Comparison of ENCODE assay signal across 36 mouse cellular contexts in genomic region chr3:49590234-49590633, GRCm38 (mm10).
"Had no signal": no experiment of that assay in that cellular context is flagged by ENCODE, and none has a peak within 500 bp of the region (broad histone marks: within the 10 kb centered on the region; RNA-seq: fewer than 3 reads in every experiment).

No protein-coding gene starts in this region.

- H3K9ac ChIP-seq: heart, embryonic 12.5 days; heart, embryonic 13.5 days; heart, embryonic 15.5 days; hindbrain, embryonic 12.5 days; hindbrain, embryonic 13.5 days; hindbrain, embryonic 14.5 days; hindbrain, embryonic 15.5 days; intestine, embryonic 15.5 days; kidney, embryonic 15.5 days had no signal

- H3K4me1 ChIP-seq: heart, embryonic 10.5 days; heart, embryonic 15.5 days; intestine, embryonic 15.5 days had no signal

- H3K27me3 ChIP-seq: heart, embryonic 12.5 days; heart, embryonic 13.5 days; heart, embryonic 15.5 days; hindbrain, embryonic 12.5 days; hindbrain, embryonic 13.5 days; hindbrain, embryonic 15.5 days; intestine, embryonic 15.5 days; kidney, embryonic 15.5 days had no signal

- H3K4me3 ChIP-seq: heart, adult 2 months; heart, embryonic 10.5 days; heart, embryonic 12.5 days; heart, embryonic 13.5 days; heart, embryonic 15.5 days; hindbrain, embryonic 10.5 days; hindbrain, embryonic 12.5 days; hindbrain, embryonic 13.5 days; hindbrain, embryonic 15.5 days; intestine, embryonic 15.5 days; kidney, embryonic 15.5 days; layer of hippocampus, adult 2 months had no signal

- H3K36me3 ChIP-seq: heart, embryonic 10.5 days; heart, embryonic 12.5 days; heart, embryonic 13.5 days; heart, embryonic 15.5 days; hindbrain, embryonic 10.5 days; hindbrain, embryonic 12.5 days; hindbrain, embryonic 13.5 days; hindbrain, embryonic 15.5 days; intestine, embryonic 15.5 days; kidney, embryonic 15.5 days had no signal

- H3K4me2 ChIP-seq: heart, embryonic 11.5 days; heart, embryonic 12.5 days; heart, embryonic 13.5 days; heart, embryonic 15.5 days; hindbrain, embryonic 12.5 days; hindbrain, embryonic 13.5 days; hindbrain, embryonic 14.5 days; hindbrain, embryonic 15.5 days; intestine, embryonic 15.5 days; kidney, embryonic 15.5 days had no signal

- DNase-seq: heart, adult 18-20 months; heart, adult 2 months; heart, postnatal 10 days; heart, postnatal 14 days; heart, postnatal 36 days; heart, postnatal 4 days; kidney, adult 11 months; kidney, adult 18-20 months; kidney, adult 2 months; kidney, adult 8-10 months; kidney, adult 9 months; kidney, postnatal 10 days; kidney, postnatal 14 days; kidney, postnatal 25 days; kidney, postnatal 36 days; kidney, postnatal 4 days; layer of hippocampus, adult 9-11 months had no signal

- H3K9me3 ChIP-seq: heart, embryonic 10.5 days; heart, embryonic 12.5 days; heart, embryonic 15.5 days; hindbrain, embryonic 10.5 days; hindbrain, embryonic 12.5 days; hindbrain, embryonic 13.5 days; hindbrain, embryonic 15.5 days; intestine, embryonic 15.5 days; kidney, embryonic 15.5 days had no signal

- ATAC-seq: hindbrain, embryonic 16.5 days; hindbrain, postnatal 0 days; inflammation-experienced regulatory T-cells, adult 6 months; intestine, embryonic 15.5 days; intestine, embryonic 16.5 days; intestine, postnatal 0 days had no signal

- H3K27ac ChIP-seq: heart, adult 2 months; heart, embryonic 10.5 days; heart, embryonic 13.5 days; heart, embryonic 15.5 days; hindbrain, embryonic 10.5 days; hindbrain, embryonic 12.5 days; hindbrain, embryonic 13.5 days; hindbrain, embryonic 14.5 days; hindbrain, embryonic 15.5 days; hindbrain, postnatal 0 days; intestine, embryonic 15.5 days; kidney, embryonic 15.5 days; kidney, postnatal 0 days; layer of hippocampus, adult 2 months had no signal
